Comparison of ENCODE assay signal across 35 mouse cellular contexts in the genomic region with DNA sequence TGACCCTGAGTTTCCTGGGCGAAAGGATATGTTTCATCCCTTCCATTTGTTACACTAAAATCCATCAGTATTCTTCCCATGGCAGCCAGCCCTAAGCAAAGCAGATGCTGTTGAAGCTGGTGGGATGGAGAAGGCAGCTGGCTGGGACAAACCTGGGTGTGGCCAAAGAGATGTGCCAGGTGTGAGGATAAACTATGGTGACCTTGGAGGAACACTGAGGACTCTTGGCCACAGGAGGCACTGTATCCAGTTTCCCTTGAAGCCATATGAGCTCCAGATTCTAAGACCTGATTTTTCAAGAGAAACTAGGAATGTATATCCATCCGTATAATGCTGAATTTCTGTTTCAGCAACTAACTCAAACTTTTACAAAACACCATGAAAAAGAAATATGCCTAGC.
"Had no signal": no experiment of that assay in that cellular context is flagged by ENCODE, and none has a peak within 500 bp of the region (broad histone marks: within the 10 kb centered on the region; RNA-seq: fewer than 3 reads in every experiment).

No protein-coding gene starts in this region.

- H3K9me3 ChIP-seq: heart, embryonic 12.5 days; heart, embryonic 13.5 days; heart, embryonic 15.5 days; hindbrain, embryonic 10.5 days; hindbrain, embryonic 12.5 days; hindbrain, embryonic 13.5 days; hindbrain, embryonic 15.5 days; intestine, embryonic 15.5 days; kidney, embryonic 15.5 days had no signal

- H3K4me3 ChIP-seq: heart, embryonic 12.5 days; heart, embryonic 13.5 days; heart, embryonic 15.5 days; hindbrain, embryonic 10.5 days; hindbrain, embryonic 12.5 days; hindbrain, embryonic 13.5 days; hindbrain, embryonic 15.5 days; intestine, embryonic 15.5 days; kidney, embryonic 15.5 days; layer of hippocampus, adult 2 months; left cerebral cortex, adult 2 months had no signal

- DNase-seq: heart, postnatal 10 days; heart, postnatal 14 days; heart, postnatal 36 days; heart, postnatal 4 days; kidney, adult 11 months; kidney, adult 18-20 months; kidney, adult 2 months; kidney, adult 8-10 months; kidney, adult 9 months; kidney, postnatal 10 days; kidney, postnatal 14 days; kidney, postnatal 25 days; kidney, postnatal 36 days; kidney, postnatal 4 days; layer of hippocampus, adult 9-11 months; layer of hippocampus, postnatal 36 days had no signal

- H3K4me1 ChIP-seq: heart, embryonic 12.5 days; hindbrain, embryonic 10.5 days; hindbrain, embryonic 12.5 days; hindbrain, embryonic 13.5 days; hindbrain, embryonic 15.5 days; intestine, embryonic 15.5 days; kidney, embryonic 15.5 days had no signal

- H3K27ac ChIP-seq: heart, embryonic 13.5 days; heart, embryonic 15.5 days; hindbrain, embryonic 10.5 days; hindbrain, embryonic 12.5 days; hindbrain, embryonic 13.5 days; hindbrain, embryonic 14.5 days; hindbrain, embryonic 15.5 days; hindbrain, postnatal 0 days; intestine, embryonic 15.5 days; kidney, embryonic 15.5 days; kidney, postnatal 0 days; layer of hippocampus, adult 2 months; left cerebral cortex, adult 2 months had no signal

- ATAC-seq: hindbrain, embryonic 16.5 days; hindbrain, postnatal 0 days; inflammation-experienced regulatory T-cells, adult 6 months; intestine, embryonic 15.5 days; intestine, embryonic 16.5 days; intestine, postnatal 0 days had no signal

- H3K36me3 ChIP-seq: heart, embryonic 12.5 days; heart, embryonic 13.5 days; heart, embryonic 15.5 days; hindbrain, embryonic 10.5 days; hindbrain, embryonic 12.5 days; hindbrain, embryonic 13.5 days; hindbrain, embryonic 15.5 days; intestine, embryonic 15.5 days; kidney, embryonic 15.5 days had no signal

- H3K27me3 ChIP-seq: heart, embryonic 12.5 days; heart, embryonic 13.5 days; heart, embryonic 15.5 days; hindbrain, embryonic 12.5 days; hindbrain, embryonic 13.5 days; hindbrain, embryonic 15.5 days; intestine, embryonic 15.5 days; kidney, embryonic 15.5 days had no signal

- H3K4me2 ChIP-seq: heart, embryonic 11.5 days; heart, embryonic 12.5 days; heart, embryonic 13.5 days; heart, embryonic 15.5 days; hindbrain, embryonic 12.5 days; hindbrain, embryonic 13.5 days; hindbrain, embryonic 14.5 days; hindbrain, embryonic 15.5 days; intestine, embryonic 15.5 days; kidney, embryonic 15.5 days had no signal

- H3K9ac ChIP-seq: heart, embryonic 12.5 days; heart, embryonic 13.5 days; heart, embryonic 15.5 days; hindbrain, embryonic 12.5 days; hindbrain, embryonic 13.5 days; hindbrain, embryonic 14.5 days; hindbrain, embryonic 15.5 days; intestine, embryonic 15.5 days; kidney, embryonic 15.5 days had no signal
